Mouse (Mus musculus) spleen, adult 12 weeks (tissue): ENCODE results near the gene Nob1.

Source experiments
- DNase-seq: peaks from one replicate; pipeline ENCODE4 v3.0.0; 2022; ENCODE audit warnings: low spot score

Nob1 gene

DNA sequence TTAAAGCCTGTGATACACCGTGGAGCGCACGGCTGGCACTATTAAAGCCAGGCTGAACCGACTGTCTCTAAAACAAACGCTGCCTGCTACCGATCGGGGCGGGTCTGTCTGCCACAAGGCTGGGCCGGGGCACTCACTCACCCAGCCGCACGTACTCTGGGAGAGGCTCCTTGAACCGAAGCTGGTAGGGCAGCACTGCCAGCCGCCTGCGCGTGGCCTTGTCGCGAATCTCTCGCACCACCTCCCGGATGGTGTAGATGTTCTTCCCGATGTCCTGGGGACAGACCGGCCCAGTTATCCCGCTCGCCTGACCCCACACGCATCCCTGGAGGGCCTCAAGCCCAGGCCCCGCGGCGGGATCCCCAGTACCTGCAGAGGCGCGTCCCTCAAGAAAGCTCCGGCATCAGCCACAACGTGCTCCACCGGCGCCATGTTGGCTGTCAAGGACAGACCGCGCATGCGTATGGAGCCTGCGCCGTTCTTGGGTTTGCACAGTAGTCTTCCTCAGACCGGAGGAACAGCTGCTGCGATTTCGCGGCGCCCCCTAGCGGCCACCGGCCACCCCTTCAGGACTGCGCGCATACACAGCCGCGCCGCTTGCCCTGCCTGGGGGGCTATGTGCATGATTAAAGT lies at the start of gene Nob1:
Gene Nob1, minus strand, starts transcription at position 455 of the 633 bp plus-strand sequence.
- peak; percentile 95 for DNase-seq

DNA sequence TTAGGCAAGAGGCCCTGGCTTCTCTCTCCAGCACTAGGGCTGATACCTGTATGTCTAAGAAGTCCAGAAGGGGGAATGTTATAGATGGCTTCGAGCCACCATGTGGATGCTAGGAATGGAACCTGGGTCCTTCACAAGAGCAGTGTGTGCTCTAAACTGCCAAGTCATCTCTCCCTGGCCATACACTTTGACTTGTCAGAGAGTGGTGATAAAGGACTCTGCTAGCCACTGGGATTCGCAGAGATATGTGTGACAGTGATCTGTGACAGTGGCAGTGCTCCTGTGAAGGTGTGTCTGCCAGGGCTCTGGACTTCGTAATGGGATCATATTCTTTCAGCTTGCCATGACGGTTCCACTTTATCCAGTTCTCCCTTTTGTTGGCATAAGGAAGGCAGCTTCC lies 48.5 kb upstream of the Nob1 start:
- no peak for DNase-seq

DNA sequence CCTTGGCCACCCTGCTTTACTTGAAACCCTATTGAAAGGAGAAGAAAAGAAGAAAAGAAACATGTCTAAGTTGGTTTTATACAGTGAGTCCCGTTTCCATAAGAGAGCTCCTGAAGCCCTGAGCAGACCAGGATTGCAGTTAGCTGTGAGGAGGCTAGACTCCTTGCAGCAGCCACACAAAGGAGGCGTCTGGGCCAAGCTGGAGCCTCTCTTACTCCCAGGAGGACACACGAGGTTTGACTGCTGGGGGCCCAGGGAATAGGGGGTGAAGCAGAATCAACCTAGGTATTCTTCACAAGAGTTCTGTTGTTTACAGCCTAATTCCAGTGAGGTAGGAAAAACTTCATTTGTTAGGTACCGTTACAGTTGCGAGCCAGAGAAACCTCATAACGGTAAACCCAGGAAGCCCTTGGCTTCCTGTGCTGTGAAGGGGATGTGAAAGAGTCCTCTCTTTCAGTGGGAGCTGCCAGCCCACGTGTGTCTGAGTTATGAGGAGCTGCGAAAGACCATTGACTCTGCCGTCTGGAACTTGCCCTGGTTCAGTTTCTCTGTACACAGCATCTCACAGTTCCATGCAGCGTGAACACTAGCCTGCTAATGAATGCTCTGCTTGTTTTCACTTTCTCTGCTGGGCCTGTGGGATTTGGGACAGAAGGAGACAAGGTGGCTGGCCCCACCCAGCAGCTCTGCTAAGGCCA lies 47.7 kb upstream of the Nob1 start:
- no peak for DNase-seq

- no peak for DNase-seq
Observed at GRCm38 (mm10) chr8:107470302-107470701, 45.5 kb upstream of the Nob1 start.

- DNase-seq = no peak
Observed at GRCm38 (mm10) chr8:107468811-107469302, 44.0 kb upstream of the Nob1 start.

- no peak for DNase-seq
Observed at GRCm38 (mm10) chr8:107466642-107467041, 41.8 kb upstream of the Nob1 start.

GRCm38 (mm10) chr8:107465332-107465990 lies 40.6 kb upstream of the Nob1 start:
- DNase-seq = no peak

DNA sequence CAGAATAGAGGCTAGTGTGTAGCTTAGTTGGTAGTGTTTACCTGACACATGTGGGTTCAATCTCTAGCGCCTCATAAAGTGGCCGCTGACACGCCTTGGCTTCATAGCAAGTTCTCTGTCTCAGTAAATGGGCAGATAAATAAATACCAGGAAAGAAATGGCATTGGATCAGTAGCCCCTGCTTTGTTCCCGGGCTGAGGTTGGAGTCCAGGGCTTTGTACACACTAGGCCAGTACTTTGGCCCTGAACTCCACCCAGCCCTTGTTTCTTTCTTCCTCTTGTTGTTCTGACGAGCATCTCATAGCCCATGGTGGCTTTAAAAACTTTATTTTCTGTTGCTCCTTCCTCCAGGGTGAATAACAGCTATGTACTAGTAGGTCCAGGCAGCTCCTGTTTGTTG lies 37.6 kb upstream of the Nob1 start:
- DNase-seq = no peak

GRCm38 (mm10) chr8:107458281-107458680 lies 33.4 kb upstream of the Nob1 start:
- no peak for DNase-seq

GRCm38 (mm10) chr8:107457725-107458124 lies 32.9 kb upstream of the Nob1 start:
- no peak for DNase-seq

- DNase-seq = peak; percentile 10
Observed at GRCm38 (mm10) chr8:107455268-107455667, 30.4 kb upstream of the Nob1 start.

GRCm38 (mm10) chr8:107453386-107453785 lies 28.5 kb upstream of the Nob1 start:
- no peak for DNase-seq

DNA sequence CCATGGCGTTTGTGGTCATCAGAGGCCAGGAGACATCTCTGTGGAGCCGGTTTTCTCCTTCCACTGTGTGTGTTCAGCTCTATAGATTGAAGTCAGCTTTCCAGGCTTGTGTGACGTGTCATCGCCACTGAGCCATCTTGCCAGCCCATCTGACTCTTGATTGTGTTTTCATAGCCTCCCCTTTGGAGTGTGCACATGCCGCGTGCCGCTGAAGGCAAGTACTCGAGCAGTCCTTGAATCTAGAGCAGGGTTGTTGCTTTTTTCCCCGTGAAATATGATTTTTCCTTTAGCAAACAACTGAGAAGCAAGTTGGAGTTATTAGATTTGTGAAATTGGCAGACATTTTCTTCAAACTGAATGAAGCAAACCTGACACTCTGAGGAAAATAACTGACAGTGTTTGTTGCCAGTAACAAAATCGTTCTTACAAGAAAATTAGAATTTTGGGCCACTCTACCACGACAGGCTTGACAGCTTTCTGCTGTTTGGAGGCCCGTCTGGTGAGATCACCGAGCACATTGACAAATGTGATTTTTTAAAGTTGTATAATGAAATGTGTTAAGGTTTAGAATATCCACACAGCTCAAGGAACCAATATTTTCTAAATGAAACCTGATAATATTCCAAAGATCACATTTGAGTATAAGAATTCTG lies 26.7 kb upstream of the Nob1 start:
- no peak for DNase-seq

DNA sequence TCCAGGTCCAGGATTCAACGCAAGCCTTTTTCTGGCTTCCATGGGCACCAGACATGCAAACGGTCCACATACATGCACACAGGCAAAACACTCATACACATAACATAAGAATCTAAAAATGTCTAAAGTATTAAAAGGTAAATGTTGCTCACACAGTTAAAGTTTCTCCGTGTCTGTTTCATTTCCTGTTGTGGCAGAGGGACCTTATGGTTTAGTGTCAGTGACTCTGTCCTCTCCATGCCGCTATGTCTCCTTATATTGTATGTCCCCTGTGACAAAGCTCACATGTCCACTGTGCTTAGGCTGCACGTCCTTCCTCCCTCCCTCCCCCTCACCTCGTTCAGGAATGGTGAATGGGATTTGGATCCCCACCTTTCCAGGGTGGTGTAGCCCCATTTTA lies 24.8 kb upstream of the Nob1 start:
- DNase-seq = no peak

GRCm38 (mm10) chr8:107449130-107449529 lies 24.3 kb upstream of the Nob1 start:
- DNase-seq = no peak

DNA sequence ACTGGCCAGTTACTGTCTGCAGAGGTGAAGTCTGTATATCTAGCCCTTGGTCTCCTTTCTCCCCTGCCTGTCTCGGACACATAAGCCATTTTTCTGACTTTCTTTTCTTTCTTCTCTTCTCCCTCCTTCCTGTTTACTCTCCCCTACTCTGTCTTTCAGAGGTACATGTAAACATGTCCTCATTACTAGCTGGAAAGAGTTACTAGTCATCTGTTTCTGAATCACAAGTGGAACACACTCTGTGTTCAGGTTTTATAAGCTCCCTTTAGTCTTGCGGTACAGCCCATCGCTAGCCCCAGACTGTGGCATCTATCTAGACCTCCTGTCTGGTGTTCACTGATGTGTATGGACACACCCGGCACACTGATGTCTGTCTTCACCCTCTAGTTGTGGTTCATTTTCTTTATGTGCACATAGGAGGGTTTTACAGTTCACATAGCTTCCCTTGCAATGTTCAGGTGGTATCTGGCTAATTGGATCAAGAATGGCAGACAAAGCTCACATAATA lies 23.6 kb upstream of the Nob1 start:
- no peak for DNase-seq

DNA sequence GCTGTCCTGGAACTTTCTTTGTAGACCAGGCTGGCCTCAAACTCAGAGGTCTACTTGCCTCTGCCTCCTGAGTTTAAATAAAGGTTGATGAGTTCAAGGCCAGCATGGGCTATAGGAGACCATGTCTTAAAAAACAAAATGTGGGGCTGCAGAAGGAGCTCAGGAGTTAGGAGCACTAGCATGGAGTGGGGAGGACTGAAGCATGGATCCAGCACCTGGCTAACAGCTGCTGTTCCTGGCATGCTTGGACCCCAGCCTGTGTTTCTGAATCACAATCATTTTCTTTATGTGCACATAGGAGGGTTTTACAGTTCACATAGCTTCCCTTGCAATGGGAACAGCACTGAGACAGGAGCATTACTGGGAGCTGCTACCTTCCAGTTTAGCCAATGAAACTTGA lies 22.9 kb upstream of the Nob1 start:
- no peak for DNase-seq

DNA sequence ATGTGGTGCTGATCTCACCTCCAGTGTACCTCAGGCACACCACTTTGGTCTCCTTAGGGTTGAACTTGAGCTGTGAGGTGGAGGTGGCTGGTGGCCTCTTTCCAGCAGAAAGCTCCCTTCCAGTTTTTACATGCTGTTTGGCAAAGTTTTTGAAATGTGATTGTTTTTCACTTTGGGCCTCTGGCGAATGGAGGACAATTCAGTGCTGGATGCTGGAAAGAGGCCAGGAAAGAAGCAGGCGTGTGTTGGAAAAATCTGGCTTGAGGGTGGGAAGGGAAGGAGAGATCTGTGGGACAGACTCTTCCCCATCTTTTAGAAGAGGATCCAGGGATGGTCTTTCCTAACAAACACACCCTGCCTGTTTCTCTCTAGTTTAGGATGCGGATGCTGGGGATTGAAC lies 19.8 kb upstream of the Nob1 start:
- DNase-seq = no peak

DNA sequence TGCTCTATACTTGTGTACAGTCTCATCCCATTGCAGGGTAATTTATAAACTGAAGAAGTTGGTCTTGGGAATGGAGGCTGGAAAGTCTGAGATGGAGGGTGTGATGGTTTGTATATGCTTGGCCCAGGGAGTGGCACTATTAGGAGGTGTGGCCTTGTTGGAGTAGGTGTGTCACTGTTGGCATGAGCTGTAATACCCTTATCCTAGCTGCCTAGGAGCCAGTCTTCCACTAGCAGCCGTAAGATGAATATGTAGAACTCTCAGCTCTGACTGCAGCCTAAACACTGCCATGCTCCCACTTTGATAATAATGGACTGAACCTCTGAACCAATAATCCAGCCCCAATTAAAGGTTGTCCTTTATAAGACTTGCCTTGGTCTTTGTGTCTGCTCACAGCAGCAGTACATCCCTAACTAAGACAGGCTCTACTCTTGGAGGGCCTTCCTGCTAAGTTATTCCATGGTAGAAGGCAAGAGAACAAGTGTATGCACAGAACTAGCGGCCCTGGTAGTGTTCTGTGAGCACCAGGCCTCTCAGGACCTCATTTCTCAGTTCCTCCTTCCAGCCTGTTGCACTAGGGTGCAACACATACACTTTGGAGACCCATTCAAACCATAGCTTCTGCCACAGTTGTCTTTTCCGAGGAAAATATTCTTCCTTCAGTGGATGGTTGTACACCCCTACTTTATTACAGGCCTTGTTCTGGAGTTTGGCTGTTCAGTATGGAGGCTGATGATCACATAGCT lies 15.2 kb upstream of the Nob1 start:
- DNase-seq = peak; percentile 34

DNA sequence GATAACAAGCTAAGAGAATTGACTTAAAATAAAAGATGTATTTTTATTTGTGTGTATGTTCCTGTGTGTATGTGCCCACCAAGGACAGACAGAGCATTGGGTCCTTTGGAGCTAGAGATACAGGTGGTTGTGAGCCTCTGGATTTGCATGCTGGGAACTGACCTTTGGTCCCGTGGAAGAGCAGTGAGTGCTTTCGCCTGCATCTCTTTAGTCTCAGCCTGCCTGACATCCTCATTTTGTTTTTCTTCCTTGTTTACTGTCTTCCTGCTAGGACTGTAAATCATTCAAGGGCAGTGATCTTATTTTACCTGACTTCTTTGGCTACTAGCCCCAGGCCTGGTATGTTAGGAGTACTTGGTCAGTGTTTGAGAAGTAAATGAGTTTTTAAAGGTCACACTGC lies 12.9 kb upstream of the Nob1 start:
- DNase-seq = no peak

- peak; percentile 59 for DNase-seq
Observed at GRCm38 (mm10) chr8:107436841-107437421, 12.1 kb upstream of the Nob1 start.
